Mouse (Mus musculus) stomach, postnatal 0 days (tissue): ENCODE results near the gene Pxn.

Source experiments
- CTCF ChIP-seq: IDR thresholded peaks from 2 replicates; pipeline ENCODE4 v1.5.1; 2016; ENCODE audit warnings: antibody characterized with exemption, low read depth, mild to moderate bottlenecking, moderate library complexity
- EP300 ChIP-seq: optimal IDR thresholded peaks from 2 replicates; pipeline ENCODE3; 2016; ENCODE audit warnings: antibody characterized with exemption

GRCm38 (mm10) chr5:115503035-115503434 is 3.4 kb upstream of the Pxn start:
- no peak for TF ChIP-seq CTCF
- TF ChIP-seq EP300, result no peak
